Mouse (Mus musculus) heart, postnatal 0 days (tissue): ENCODE measurements around the gene Abtb1. TPM values are rescaled to one million over a fixed set of nuclear protein-coding genes. Genes with fewer than 3 reads are reported as not detected.

Source experiments
- ATAC-seq: fragments of 200-750 bp; cut with Nextera tagmentation; 2 replicates; pipeline ENCODE4 v1.8.0; 2017; ENCODE audit warnings: low read depth, moderate number of reproducible peaks, moderate library complexity; ENCODE audit not compliant: insufficient read depth
- DNase-seq: peaks from one replicate; pipeline ENCODE4 v3.0.0-alpha.2; 2016; ENCODE audit warnings: low spot score
- H3K27ac ChIP-seq: fragments of 300-500 bp; sonication (generic); 2 replicates; pipeline ENCODE4 v1.5.1; 2014; ENCODE audit warnings: low read depth, mild to moderate bottlenecking
- H3K27me3 ChIP-seq: fragments of 300-500 bp; sonication (generic); 2 replicates; pipeline ENCODE4 v1.6.1; 2014; ENCODE audit warnings: low read length, mixed read lengths; ENCODE audit not compliant: control insufficient read depth, insufficient read depth
- H3K36me3 ChIP-seq: fragments of 300-500 bp; sonication (generic); replicated peaks from 2 replicates; pipeline ENCODE4 v1.6.1; 2014; ENCODE audit warnings: low read length, mixed read lengths; ENCODE audit not compliant: control insufficient read depth, insufficient read depth
- H3K4me1 ChIP-seq: fragments of 300-500 bp; sonication (generic); 2 replicates; pipeline ENCODE4 v1.6.1; 2014; ENCODE audit warnings: antibody characterized with exemption; ENCODE audit not compliant: control insufficient read depth, insufficient read depth
- H3K4me2 ChIP-seq: fragments of 300-500 bp; sonication (generic); 2 replicates; pipeline ENCODE4 v1.6.1; 2014; ENCODE audit warnings: low read depth, mild to moderate bottlenecking, low read length, moderate library complexity
- H3K4me3 ChIP-seq: fragments of 300-500 bp; sonication (generic); 2 replicates; pipeline ENCODE4 v1.5.1; 2014; ENCODE audit warnings: low read depth, low read length
- H3K9ac ChIP-seq: fragments of 300-500 bp; sonication (generic); replicated peaks from 2 replicates; pipeline ENCODE4 v1.6.1; 2014; ENCODE audit warnings: low read depth, low read length, mixed read lengths
- H3K9me3 ChIP-seq: fragments of 300-500 bp; sonication (generic); replicated peaks from 2 replicates; pipeline ENCODE4 v1.6.1; 2016; ENCODE audit warnings: low read length; ENCODE audit not compliant: control insufficient read depth
- CTCF ChIP-seq: IDR thresholded peaks from 2 replicates; pipeline ENCODE4 v1.5.1; 2016; ENCODE audit warnings: antibody characterized with exemption, control low read depth, low read depth
- EP300 ChIP-seq: IDR thresholded peaks from 2 replicates; pipeline ENCODE4 v1.6.1; 2016; ENCODE audit warnings: antibody characterized with exemption, low read depth
- WGBS: fragments of 180-500 bp; shearing (Covaris S2); extraction: QIAGEN DNeasy Blood & Tissue Kit; methylation state at CpG from one replicate; pipeline ENCODE4 v1.1.7; 2014; 5-methylcytosine and 5-hydroxymethylcytosine counted together
- polyA plus RNA-seq: library from polyadenylated mRNA; unstranded; fragments of >200 nt; fragmentation: Nextera tagmentation; extraction: Ambion mirVana; gene quantifications from 2 replicates; pipeline ENCODE4 v1.2.1, GENCODE M21; 2015
- total RNA-seq: library from RNA; depleted of rRNA; stranded (reverse); fragments of >200 nt; gene quantifications from 2 replicates; pipeline ENCODE4 v1.2.3, GENCODE M21; 2014; ENCODE audit warnings: low replicate concordance

Abtb1 gene
- total and polyA plus RNA-seq, 2 experiments from 2014 or later, result 29.1 to 63.9 TPM

DNA sequence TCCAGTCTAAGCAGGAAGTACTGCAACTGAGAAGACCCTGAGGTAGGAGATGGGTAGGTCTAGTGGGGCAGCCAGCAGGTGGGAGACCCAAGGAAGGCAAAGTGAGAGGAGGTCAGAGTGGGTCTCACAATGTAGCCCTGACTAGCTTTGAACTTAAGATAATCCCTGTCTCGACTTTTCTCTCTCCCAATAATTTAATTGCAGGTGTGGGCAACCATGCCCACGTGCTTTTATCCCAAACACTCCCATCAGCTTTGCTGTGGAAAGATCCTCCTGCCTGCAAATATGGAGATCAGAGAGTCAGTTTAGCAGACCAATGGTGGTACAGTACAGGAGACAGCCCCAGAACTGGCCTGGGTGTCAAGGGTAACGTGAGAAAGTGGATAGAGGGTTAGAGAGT lies 1.6 kb downstream of the Abtb1 start:
- ATAC-seq, result no peak
- H3K9ac ChIP-seq, result 0 out of 2 replicates have a peak overlapping the region, but pooled peaks have one; percentile 78

DNA sequence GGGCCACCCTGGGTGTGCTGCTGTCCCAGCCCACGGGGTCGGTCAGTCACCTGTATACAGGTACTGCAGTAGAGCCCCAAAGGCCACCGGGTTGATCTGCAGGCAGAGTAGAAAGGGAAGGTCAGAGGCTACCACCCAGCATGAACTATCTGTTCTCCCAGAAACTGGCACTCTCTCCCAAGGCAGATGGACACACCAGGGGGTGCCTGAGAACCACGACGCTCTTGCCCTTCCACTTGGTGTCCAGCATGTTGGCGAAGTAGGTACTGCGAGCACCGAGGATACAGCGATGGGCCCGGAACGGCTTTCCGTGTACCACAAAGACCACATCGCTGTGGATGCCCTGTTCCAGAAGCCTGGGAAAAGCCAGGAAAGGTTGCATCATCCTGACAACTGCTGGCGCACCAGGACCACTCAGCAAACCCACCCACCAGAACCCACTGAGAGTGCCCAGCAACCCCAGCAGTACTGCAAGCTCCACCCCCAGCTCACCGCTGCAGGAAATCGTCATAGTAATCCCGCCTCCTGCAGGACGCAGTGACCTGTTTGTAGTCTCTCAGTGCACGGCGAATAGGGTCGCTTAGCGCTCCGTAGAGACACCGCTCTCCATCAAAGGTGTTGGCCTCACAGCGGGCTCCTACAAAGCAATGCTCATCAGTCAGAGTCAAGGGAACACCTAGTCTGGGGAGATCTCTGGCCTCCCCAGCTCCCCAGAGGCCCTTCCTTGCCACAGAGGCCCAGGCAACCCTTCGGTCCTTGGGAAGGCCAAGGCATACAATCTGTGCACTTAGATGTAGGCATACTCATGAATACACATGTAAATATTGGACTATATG lies 2.4 kb downstream of the Abtb1 start:
- WGBS, result 77% methylated on average over 26 of the region's 26 CpGs
- Histone ChIP-seq H3K27me3 (no peaks in the 10 kb centered on the region), H3K4me1 (peaks cover 12% of the 10 kb centered on the region), H3K4me2 (no peak overlapping the region), H3K4me3 (no peak overlapping the region), H3K27ac (no peak overlapping the region), H3K9ac (no peak overlapping the region), H3K9me3 (no peaks in the 10 kb centered on the region), H3K36me3 (peaks cover 48% of the 10 kb centered on the region)
- ATAC-seq (no peak), DNase-seq (no peak)
- TF ChIP-seq EP300, result no peak
- TF ChIP-seq CTCF, result no peak

More for the DNA sequence above, 1.6 kb downstream of the Abtb1 start:
- H3K27me3 ChIP-seq, result no peaks in the 10 kb centered on the region
- peaks cover 47% of the 10 kb centered on the region for H3K36me3 ChIP-seq
- no peak overlapping the region for H3K27ac ChIP-seq
- 63% methylated on average over 3 of the region's 3 CpGs for WGBS
- H3K9me3 ChIP-seq, result no peaks in the 10 kb centered on the region
- TF ChIP-seq EP300 (no peak), CTCF (no peak)
- H3K4me1 ChIP-seq, result peaks cover 12% of the 10 kb centered on the region
- no peak for DNase-seq
- H3K4me3 ChIP-seq, result no peak overlapping the region
- no peak overlapping the region for H3K4me2 ChIP-seq

DNA sequence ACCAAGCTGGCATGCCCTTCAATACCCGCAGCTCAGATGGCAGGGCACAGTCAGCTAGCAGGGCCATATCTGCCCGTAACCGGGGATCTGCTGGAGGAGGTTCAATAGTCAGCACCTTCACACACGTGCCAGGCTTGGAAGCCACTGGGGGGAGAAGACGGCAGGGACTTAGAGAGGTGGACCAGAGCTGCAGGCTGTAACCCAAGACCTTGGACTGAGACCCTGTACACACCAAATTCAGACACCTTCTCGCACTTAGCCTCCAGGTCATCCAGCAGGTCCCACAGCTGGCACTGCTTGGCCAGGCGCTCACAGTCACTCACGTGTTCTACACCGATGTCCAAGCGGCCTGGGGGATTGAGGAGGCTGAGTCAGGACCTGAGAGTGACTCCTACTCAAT lies 3.2 kb downstream of the Abtb1 start:
- TF ChIP-seq CTCF (no peak), EP300 (no peak)
- Histone ChIP-seq H3K4me3 (no peak overlapping the region), H3K4me1 (peaks cover 16% of the 10 kb centered on the region), H3K27ac (no peak overlapping the region), H3K27me3 (no peaks in the 10 kb centered on the region), H3K4me2 (no peak overlapping the region), H3K36me3 (peaks cover 48% of the 10 kb centered on the region), H3K9me3 (no peaks in the 10 kb centered on the region), H3K9ac (no peak overlapping the region)
- ATAC-seq, result no peak
- DNase-seq, result no peak
- WGBS, result 86% methylated on average over 10 of the region's 10 CpGs

GRCm38 (mm10) chr6:88837999-88838398 lies 3.8 kb downstream of the Abtb1 start:
- DNase-seq (no peak), ATAC-seq (no peak)
- Histone ChIP-seq H3K36me3 (peaks cover 48% of the 10 kb centered on the region), H3K9me3 (no peaks in the 10 kb centered on the region), H3K9ac (no peak overlapping the region), H3K4me3 (no peak overlapping the region), H3K4me1 (peaks cover 21% of the 10 kb centered on the region), H3K27ac (no peak overlapping the region), H3K4me2 (no peak overlapping the region), H3K27me3 (no peaks in the 10 kb centered on the region)
- 89% methylated on average over 12 of the region's 12 CpGs for WGBS
- TF ChIP-seq EP300 (no peak), CTCF (no peak)

DNA sequence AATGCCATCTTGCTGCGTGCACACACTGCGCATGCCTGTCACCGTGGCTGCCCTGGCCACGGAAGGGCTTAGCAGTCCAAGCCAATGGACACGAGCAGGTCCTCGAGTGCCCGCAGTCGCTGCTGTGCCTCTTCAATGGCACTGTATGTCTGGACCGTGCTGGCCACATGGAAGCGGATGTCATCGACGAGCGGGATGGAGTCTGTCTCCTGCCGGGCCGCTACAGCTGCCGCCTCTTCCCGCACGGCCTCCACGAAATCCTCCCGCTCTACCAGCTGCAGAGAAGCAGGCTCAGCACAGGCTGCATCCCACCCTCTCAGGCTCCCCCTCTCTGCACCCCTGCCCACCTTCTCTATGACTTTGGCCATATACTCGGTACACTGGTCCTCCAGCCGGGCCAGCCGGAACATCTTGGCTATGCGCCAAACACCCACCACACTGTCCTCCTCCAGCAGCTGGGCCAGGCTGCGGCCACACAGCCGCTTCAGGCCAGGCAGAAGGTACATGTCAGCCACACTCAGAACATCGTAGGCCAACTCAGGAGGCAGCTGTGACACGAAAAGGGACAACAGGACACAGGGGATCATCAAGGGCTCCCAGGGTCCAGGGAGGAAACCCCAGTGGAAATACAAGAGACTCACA lies 5.5 kb downstream of the Abtb1 start:
- Histone ChIP-seq H3K4me3 (no peak overlapping the region), H3K4me2 (no peak overlapping the region), H3K9ac (no peak overlapping the region), H3K27me3 (no peaks in the 10 kb centered on the region), H3K4me1 (peaks cover 20% of the 10 kb centered on the region), H3K9me3 (no peaks in the 10 kb centered on the region), H3K36me3 (peaks cover 48% of the 10 kb centered on the region), H3K27ac (no peak overlapping the region)
- DNase-seq (no peak), ATAC-seq (no peak)
- WGBS, result 82% methylated on average over 28 of the region's 28 CpGs
- TF ChIP-seq CTCF, result no peak
- TF ChIP-seq EP300, result no peak
